Mouse (Mus musculus) hindbrain, embryonic 16.5 days (tissue): ENCODE data around the gene Gm21992. TPM values are rescaled to one million over a fixed set of nuclear protein-coding genes. Genes with fewer than 3 reads are reported as not detected.
"Not testable (repeated sequence)": the region's sequence is repeated elsewhere in the genome, so short reads cannot be mapped to it uniquely, and the experiment has no call there.

Experiments used
- ATAC-seq: fragments of 200-750 bp; cut with Nextera tagmentation; 2 replicates; pipeline ENCODE4 v1.8.0; 2017; ENCODE audit warnings: moderate TSS enrichment, moderate library complexity
- H3K27ac ChIP-seq: fragments of 300-500 bp; sonication (generic); 2 replicates; pipeline ENCODE4 v1.5.1; 2014; ENCODE audit warnings: low read depth, mild to moderate bottlenecking, control low read depth, low read length, moderate library complexity
- H3K27me3 ChIP-seq: fragments of 300-500 bp; sonication (generic); replicated peaks from 2 replicates; pipeline ENCODE4 v1.6.1; 2014; ENCODE audit warnings: low read length; ENCODE audit not compliant: control insufficient read depth, insufficient read depth
- H3K36me3 ChIP-seq: fragments of 300-500 bp; sonication (generic); 2 replicates; pipeline ENCODE4 v1.6.1; 2014; ENCODE audit warnings: mild to moderate bottlenecking, low read length, moderate library complexity, mixed read lengths; ENCODE audit not compliant: control insufficient read depth, insufficient read depth
- H3K4me1 ChIP-seq: fragments of 300-500 bp; sonication (generic); 2 replicates; pipeline ENCODE4 v1.6.1; 2014; ENCODE audit warnings: low read depth, low read length; ENCODE audit not compliant: control insufficient read depth, insufficient read depth
- H3K4me2 ChIP-seq: fragments of 300-500 bp; sonication (generic); 2 replicates; pipeline ENCODE4 v1.6.1; 2014; ENCODE audit warnings: mild to moderate bottlenecking, low read length, control low read depth, moderate library complexity
- H3K4me3 ChIP-seq: fragments of 300-500 bp; sonication (generic); 2 replicates; pipeline ENCODE4 v1.5.1; 2014; ENCODE audit warnings: mild to moderate bottlenecking, low read length, control low read depth, moderate library complexity
- H3K9ac ChIP-seq: fragments of 300-500 bp; sonication (generic); 2 replicates; pipeline ENCODE4 v1.6.1; 2014; ENCODE audit warnings: low read depth, mild to moderate bottlenecking, control low read depth, low read length, moderate library complexity
- H3K9me3 ChIP-seq: fragments of 300-500 bp; sonication (generic); 2 replicates; pipeline ENCODE4 v1.6.1; 2014; ENCODE audit warnings: mild to moderate bottlenecking, low read length, moderate library complexity; ENCODE audit not compliant: control insufficient read depth
- WGBS: fragments of 180-500 bp; shearing (Covaris S2); extraction: QIAGEN DNeasy Blood & Tissue Kit; methylation state at CpG from one replicate; pipeline ENCODE4 v1.1.7; 2014; 5-methylcytosine and 5-hydroxymethylcytosine counted together
- polyA plus RNA-seq: library from polyadenylated mRNA; unstranded; fragments of >200 nt; fragmentation: Nextera tagmentation; extraction: Ambion mirVana; gene quantifications from 2 replicates; pipeline ENCODE4 v1.2.1, GENCODE M21; 2015

Gm21992 gene
- polyA plus RNA-seq, 1 experiment from 2014 or later: 21.3 TPM

DNA sequence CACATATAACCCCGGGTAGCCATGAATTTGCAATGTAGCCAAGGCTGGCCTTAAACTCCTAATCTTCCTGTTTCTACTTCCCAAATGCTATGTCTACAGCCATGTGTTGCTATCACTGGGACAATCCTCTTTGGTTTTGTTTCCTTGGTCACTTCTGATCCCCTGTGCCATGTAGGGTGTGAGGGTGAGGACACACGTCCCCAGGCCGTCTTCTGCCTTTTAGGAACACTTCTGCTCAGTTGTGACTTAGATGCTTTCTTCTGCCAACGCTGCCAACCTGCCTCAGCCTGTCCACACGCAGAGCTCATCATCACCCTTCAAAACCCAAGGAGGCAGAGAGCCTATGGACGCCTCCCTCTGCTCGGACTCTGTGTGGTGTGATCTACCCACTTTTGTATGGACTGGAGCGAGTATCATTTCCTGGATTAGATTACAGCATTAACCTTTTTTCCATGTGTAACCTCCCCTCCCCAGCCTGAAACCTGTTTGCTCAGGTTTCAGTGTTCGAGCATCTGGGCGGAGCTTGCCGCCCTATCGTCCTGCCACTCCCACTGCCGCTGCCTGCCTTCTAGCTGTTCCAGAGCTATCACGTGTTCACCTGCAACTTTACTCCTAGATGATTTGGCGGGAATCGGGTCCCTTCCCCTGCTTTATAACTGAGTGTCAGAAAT is 17.2 kb upstream of the Gm21992 start:
- H3K9ac ChIP-seq: no peak overlapping the region
- H3K4me1 ChIP-seq: no peaks in the 10 kb centered on the region
- H3K4me3 ChIP-seq: no peak overlapping the region
- 66% methylated on average over 16 of the region's 16 CpGs for WGBS
- 0 out of 2 replicates have a peak, but pooled peaks cover 3% of the 10 kb centered on the region for H3K36me3 ChIP-seq
- H3K9me3 ChIP-seq: no peaks in the 10 kb centered on the region
- no peak for ATAC-seq
- H3K4me2 ChIP-seq: no peak overlapping the region
- H3K27me3 ChIP-seq: no peaks in the 10 kb centered on the region
- H3K27ac ChIP-seq: no peak overlapping the region

DNA sequence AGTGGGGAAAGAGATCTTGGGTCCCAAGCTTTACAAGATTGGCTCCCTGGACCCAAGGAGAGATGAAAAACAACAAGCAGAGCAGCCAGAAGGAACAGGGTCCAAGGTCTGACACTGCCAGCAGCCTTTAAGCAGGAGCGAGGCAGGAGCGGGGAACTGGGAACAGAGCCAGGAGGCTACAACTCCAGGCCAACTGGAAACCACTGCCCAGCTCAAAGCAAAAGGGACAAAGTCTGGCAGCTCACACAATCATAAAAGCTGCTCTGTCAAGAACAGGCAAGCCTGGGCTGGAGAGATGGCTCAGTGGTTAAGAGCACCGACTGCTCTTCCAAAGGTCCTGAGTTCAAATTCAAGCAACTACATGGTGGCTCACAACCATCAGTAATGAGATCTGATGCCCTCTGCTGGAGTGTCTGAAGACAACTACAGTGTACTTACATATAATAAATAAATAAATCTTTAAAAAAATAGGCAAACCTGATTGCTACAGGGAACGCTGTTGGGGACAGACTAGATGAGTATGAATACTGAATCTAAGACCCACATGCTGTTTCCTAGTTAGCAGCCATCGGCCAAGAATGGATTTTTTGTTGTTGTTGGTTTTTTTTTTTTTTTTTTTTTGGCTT is 9.4 kb upstream of the Gm21992 start:
- Histone ChIP-seq H3K9me3 (no peaks in the 10 kb centered on the region), H3K4me3 (no peak overlapping the region), H3K27ac (no peak overlapping the region), H3K4me2 (no peak overlapping the region), H3K36me3 (no peaks in the 10 kb centered on the region), H3K9ac (no peak overlapping the region), H3K4me1 (no peaks in the 10 kb centered on the region), H3K27me3 (no peaks in the 10 kb centered on the region)
- 66% methylated on average over 5 of the region's 5 CpGs for WGBS
- ATAC-seq: peak; percentile 92

DNA sequence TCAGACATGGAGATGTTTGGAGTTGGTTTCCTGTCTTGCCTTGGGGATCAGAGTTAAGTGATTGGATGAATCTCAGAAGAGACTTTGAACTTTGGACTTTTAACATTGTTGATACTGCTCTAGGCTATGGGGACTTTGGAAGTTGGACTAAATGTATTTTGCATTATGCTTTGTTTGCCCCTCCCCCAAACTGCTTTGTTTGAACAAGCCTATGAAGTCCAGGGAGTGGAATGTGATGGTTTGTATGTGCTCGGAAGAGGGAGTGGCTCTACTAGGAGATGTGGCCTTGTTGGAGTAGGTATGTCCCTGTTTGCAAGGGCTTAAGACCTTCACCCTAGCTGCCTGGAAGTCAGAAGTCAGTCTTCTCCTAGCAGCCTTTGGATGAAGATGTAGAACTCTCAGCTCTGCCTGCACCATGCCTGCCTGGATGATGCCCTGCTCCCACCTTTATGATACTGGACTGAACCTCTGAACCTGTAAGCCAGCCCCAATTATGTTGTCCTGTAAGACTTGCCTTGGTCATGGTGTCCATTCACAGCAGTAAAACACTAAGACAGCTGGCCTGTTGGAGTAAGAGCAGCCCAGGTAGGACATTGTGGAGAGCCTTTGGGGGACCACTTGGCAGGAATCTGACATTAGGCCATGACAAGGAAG is 5.9 kb upstream of the Gm21992 start:
- H3K9me3 ChIP-seq: no peaks in the 10 kb centered on the region; the same call in 1 of the 2 replicates
- no peak overlapping the region for H3K4me2 ChIP-seq
- H3K36me3 ChIP-seq: no peaks in the 10 kb centered on the region
- no peaks in the 10 kb centered on the region for H3K27me3 ChIP-seq
- H3K4me3 ChIP-seq: no peak overlapping the region
- H3K9ac ChIP-seq: no peak overlapping the region
- 71% methylated on average over 1 of the region's 1 CpGs for WGBS
- no peak overlapping the region for H3K27ac ChIP-seq
- no peak for ATAC-seq
- H3K4me1 ChIP-seq: no peaks in the 10 kb centered on the region

DNA sequence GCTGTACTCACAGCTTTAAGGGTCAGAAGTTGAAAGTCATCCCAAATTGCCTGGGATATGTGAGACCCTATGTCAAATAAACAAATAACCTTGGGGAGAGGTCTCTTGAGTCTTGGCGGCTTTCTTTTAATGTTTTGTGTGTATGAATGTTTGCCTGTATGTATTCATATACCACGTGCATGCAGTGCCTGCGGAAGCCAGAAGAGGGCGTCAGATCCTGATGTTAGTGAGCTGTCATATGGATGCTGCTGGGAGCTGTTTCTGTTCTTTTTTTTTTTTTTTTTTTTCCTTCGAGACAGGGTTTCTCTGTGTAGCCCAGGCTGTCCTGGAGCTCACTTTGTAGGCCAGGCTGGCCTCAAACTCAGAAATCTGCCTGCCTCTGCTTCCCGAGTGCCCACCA is 1.6 kb upstream of the Gm21992 start:
- ATAC-seq: no peak
- Histone ChIP-seq H3K4me2 (no peak overlapping the region), H3K27me3 (no peaks in the 10 kb centered on the region), H3K36me3 (no peaks in the 10 kb centered on the region), H3K9me3 (no peaks in the 10 kb centered on the region; the same call in 1 of the 2 replicates), H3K27ac (no peak overlapping the region), H3K4me3 (no peak overlapping the region), H3K4me1 (peaks cover 17% of the 10 kb centered on the region), H3K9ac (no peak overlapping the region)
- 83% methylated on average over 5 of the region's 6 CpGs for WGBS

DNA sequence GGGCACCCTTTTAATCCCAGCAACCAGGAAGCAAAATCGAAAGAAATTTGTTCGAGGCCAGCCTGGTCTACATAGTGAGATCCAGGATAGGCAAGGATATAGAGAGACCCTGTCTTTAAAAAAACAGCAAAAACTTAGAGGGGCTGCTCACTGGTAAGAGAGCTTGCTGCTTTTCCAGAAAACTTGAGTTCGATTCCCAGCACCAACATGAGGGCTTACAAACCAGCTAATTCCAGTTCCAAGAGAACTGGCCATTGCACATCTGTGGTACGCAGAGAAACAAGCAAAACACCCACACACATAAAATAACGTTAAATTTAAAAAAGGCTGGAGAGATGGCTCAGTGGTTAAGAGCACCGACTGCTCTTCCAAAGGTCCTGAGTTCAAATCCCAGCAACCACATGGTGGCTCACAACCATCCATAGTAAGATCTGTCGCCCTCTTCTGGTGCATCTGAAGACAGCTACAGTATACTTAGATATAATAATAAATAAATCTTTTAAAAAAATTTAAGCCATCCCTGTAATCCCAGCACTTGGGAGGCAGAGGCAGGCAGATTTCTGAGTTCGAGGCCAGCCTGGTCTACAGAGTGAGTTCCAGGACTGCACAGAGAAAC is 1.0 kb upstream of the Gm21992 start:
- H3K27me3 ChIP-seq, H3K36me3 ChIP-seq, ATAC-seq, H3K9me3 ChIP-seq, H3K27ac ChIP-seq: not testable (repeated sequence)
- Histone ChIP-seq H3K4me1 (peaks cover 17% of the 10 kb centered on the region), H3K4me2 (peak overlapping the region; percentile 67), H3K4me3 (peak overlapping the region; percentile 93), H3K9ac (peak overlapping the region; percentile 71)
- 78% methylated on average over 8 of the region's 8 CpGs for WGBS

DNA sequence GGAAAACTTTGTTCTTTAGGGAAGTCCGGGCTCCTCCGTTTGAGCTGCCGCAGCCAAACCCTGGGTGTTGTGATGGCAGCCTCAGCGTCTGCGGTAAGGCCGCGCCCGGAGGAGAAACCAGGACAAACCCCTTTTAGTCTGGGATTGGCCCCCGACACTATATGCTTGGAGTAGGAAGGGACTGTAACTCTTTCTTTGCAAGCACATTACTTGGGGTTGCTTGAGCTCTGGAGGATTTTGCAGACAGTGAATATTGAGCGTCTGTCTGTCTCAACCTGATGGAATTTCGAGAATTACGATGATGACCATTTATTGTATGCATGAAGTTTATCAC is 464 bp upstream of the Gm21992 start:
- 4% methylated on average over 12 of the region's 12 CpGs for WGBS
- peak overlapping the region; percentile 97 for H3K27ac ChIP-seq

DNA sequence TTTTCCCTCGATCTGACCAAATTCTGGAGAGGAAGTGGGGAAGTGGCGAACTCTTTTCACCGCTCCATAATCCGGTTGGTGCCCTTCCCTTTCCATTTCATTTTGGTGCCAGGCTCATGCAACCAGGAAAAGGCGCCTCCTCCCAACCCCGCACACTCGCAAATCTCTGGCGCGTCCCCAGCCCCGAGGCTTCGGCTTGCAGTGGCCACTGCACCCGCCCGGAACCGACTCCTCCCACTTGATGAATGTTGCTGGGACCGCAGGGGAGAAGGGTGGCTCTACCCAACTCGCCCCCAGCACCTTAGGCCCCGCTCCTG is 708 bp downstream of the Gm21992 start:
- H3K27ac ChIP-seq: peak overlapping the region; percentile 97
- WGBS: 1% methylated on average over 15 of the region's 17 CpGs
- H3K4me1 ChIP-seq: peaks cover 17% of the 10 kb centered on the region
- H3K4me3 ChIP-seq: peak overlapping the region; percentile 93
- no peak; the same call in 1 of the 2 replicates for ATAC-seq
- H3K36me3 ChIP-seq: no peaks in the 10 kb centered on the region
- no peaks in the 10 kb centered on the region for H3K27me3 ChIP-seq
- no peaks in the 10 kb centered on the region; the same call in 1 of the 2 replicates for H3K9me3 ChIP-seq
- H3K9ac ChIP-seq: peak overlapping the region; percentile 71
- peak overlapping the region; percentile 94 for H3K4me2 ChIP-seq

More for the DNA sequence above, 464 bp upstream of the Gm21992 start:
- peak overlapping the region; percentile 93 for H3K4me3 ChIP-seq
- ATAC-seq: peak; percentile 48
- no peaks in the 10 kb centered on the region for H3K36me3 ChIP-seq
- peaks cover 17% of the 10 kb centered on the region for H3K4me1 ChIP-seq
- H3K9me3 ChIP-seq: no peaks in the 10 kb centered on the region; the same call in 1 of the 2 replicates
- peak overlapping the region; percentile 67 for H3K4me2 ChIP-seq
- peak overlapping the region; percentile 71 for H3K9ac ChIP-seq
- H3K27me3 ChIP-seq: no peaks in the 10 kb centered on the region

DNA sequence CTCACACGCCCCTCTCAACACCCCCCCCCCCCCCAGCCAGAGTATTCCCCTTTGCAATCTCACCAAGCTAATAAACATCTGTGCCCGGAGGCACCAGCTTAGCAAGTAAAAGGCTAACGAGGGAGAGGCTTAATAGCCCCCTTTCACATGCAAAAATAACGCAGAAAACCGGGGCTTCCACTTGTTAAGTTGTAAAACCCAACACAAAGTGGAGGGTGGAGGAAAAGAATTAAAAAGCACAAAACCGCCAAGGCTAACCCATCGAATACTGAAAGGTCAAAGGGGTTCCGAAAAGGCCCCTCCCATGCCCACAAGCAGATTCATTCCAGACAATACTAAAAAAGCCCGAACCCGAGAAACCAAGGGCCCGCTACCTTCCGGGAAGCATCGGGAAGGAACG is 1.1 kb downstream of the Gm21992 start:
- Histone ChIP-seq H3K27me3 (no peaks in the 10 kb centered on the region), H3K4me3 (peak overlapping the region; percentile 93), H3K36me3 (no peaks in the 10 kb centered on the region), H3K9me3 (no peaks in the 10 kb centered on the region), H3K27ac (peak overlapping the region; percentile 97), H3K4me1 (peaks cover 17% of the 10 kb centered on the region), H3K4me2 (peak overlapping the region; percentile 94), H3K9ac (peak overlapping the region; percentile 71)
- ATAC-seq: no peak
- under 1% methylated on average over 14 of the region's 14 CpGs for WGBS

DNA sequence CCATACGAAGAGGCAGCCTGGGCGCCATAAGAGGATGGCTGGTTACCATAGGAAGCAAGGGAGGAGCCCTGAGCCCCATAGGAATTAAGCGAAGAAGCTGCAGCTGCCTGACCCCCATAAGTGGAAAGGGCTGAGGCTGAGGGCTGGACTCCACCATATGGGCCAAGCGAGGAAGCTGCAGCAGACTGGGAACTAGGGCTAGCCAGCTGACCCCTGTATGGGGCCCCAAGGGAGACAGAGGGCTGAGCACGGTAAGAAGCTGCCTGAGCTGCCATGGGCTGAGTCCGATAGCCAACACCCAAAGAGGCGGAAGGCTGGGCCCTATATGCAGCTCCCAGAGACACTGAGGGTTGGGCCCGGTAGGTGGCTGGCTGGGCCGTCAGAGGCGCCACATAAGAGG is 8.1 kb downstream of the Gm21992 start:
- no peak for ATAC-seq

More for the DNA sequence above, 8.1 kb downstream of the Gm21992 start:
- WGBS: 74% methylated on average over 10 of the region's 10 CpGs
- Histone ChIP-seq H3K4me3 (no peak overlapping the region), H3K4me1 (peaks cover under 1% of the 10 kb centered on the region), H3K9me3 (no peaks in the 10 kb centered on the region), H3K9ac (no peak overlapping the region), H3K4me2 (no peak overlapping the region), H3K27me3 (no peaks in the 10 kb centered on the region), H3K36me3 (peaks cover 31% of the 10 kb centered on the region), H3K27ac (no peak overlapping the region)
